Mouse (Mus musculus): ENCODE data around the gene Ranbp9. TPM values are rescaled to one million over a fixed set of nuclear protein-coding genes. Genes with fewer than 3 reads are reported as not detected.
A peak's percentile ranks its signal among the peaks of the same experiment; 100 is the strongest.

Gene Ranbp9
- polyA plus RNA-seq, 1 experiment from 2014 or later, result 22.9 TPM

DNA sequence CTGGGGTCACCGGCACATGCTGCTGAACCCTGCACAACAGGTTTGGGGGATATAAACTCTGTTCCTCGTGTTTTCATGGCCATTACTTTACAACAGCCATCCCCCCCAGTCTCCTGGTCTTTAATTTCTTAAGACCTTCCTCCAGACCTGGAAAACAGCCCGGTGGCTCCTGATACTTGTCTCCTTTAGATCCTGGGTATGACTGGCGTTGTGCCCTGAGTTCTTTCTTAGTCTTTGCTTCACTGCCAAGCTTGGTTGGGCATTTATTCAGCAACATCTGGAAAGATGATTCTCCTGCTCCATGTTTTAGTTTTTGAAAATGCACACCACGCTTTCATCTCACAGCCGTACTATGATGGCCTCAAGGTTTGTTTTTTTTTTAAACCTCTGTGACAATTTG, 38.2 kb upstream of the Ranbp9 start:
- Histone ChIP-seq H3K9me3 (ENCODE audit: control insufficient read depth, low read length) (no peaks in the 10 kb centered on the region), H3K36me3 (ENCODE audit: control insufficient read depth, insufficient read depth, low read length) (no peaks in the 10 kb centered on the region), H3K27me3 (ENCODE audit: control insufficient read depth, insufficient read depth, low read length) (no peaks in the 10 kb centered on the region), H3K4me3 (ENCODE audit: low read depth, low read length) (no peak overlapping the region), H3K4me2 (replicated peaks; ENCODE audit: low read depth, low read length) (no peak overlapping the region), H3K4me1 (replicated peaks; ENCODE audit: control insufficient read depth, insufficient read depth, low read length) (no peaks in the 10 kb centered on the region), H3K27ac (ENCODE audit: low read depth, low read length) (no peak overlapping the region), H3K9ac (ENCODE audit: low read depth, low read length) (no peak overlapping the region)
- DNase-seq (ENCODE audit: low spot score), result no peak
- no peak for ATAC-seq (ENCODE audit: low FRiP score)
- 86% methylated on average over 6 of the region's 6 CpGs for WGBS

DNA sequence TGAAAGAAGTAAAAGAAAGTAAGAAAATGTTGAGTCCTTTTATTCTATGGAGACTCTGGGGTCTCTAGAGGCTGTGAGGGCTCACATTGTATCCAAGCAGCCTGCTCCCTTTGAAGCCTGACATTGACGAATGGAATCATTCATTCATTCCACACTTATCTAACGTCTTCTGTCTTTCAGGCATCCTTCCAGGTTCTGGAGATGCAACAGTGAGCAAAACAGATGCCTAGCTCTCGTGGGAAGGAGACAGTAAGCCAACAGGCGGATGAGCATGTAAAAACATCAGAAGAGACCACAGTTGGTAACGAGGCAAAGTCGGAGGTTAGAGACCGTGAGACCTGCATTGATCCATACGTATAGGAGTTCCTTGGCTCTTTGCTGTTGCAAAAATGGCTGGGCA, 36.3 kb upstream of the Ranbp9 start:
- Histone ChIP-seq H3K9ac (ENCODE audit: low read depth, low read length) (no peak overlapping the region), H3K36me3 (ENCODE audit: control insufficient read depth, insufficient read depth, low read length) (no peaks in the 10 kb centered on the region), H3K27ac (ENCODE audit: low read depth, low read length) (no peak overlapping the region), H3K4me3 (ENCODE audit: low read depth, low read length) (no peak overlapping the region), H3K9me3 (ENCODE audit: control insufficient read depth, low read length) (no peaks in the 10 kb centered on the region), H3K27me3 (ENCODE audit: control insufficient read depth, insufficient read depth, low read length) (no peaks in the 10 kb centered on the region), H3K4me2 (replicated peaks; ENCODE audit: low read depth, low read length) (no peak overlapping the region), H3K4me1 (replicated peaks; ENCODE audit: control insufficient read depth, insufficient read depth, low read length) (no peaks in the 10 kb centered on the region)
- ATAC-seq (ENCODE audit: low FRiP score) (no peak), DNase-seq (ENCODE audit: low spot score) (no peak)
- 47% methylated on average over 8 of the region's 8 CpGs for WGBS

DNA sequence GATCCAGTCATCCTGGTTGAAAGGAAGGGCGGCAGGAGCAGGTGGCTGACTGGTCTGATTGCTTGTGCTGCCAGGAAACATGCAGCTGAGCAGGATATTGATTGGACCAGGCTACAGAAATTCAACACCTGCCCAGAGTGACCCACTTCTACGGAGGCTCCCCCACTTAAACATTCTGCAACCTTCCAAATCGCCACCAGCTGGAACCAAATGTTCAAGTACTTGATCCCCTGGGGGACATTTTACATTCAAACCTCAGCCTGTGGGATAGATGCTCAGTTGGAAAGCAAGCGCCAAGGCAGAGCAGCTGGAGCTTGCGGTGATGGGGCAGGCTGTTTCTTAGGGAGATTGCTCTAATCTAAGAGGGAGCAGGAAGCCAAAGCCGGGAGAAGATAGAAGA, 35.8 kb upstream of the Ranbp9 start:
- H3K36me3 ChIP-seq (ENCODE audit: control insufficient read depth, insufficient read depth, low read length), result no peaks in the 10 kb centered on the region
- 30% methylated on average over 6 of the region's 6 CpGs for WGBS
- H3K4me3 ChIP-seq (ENCODE audit: low read depth, low read length), result no peak overlapping the region
- no peaks in the 10 kb centered on the region for H3K27me3 ChIP-seq (ENCODE audit: control insufficient read depth, insufficient read depth, low read length)
- H3K4me1 ChIP-seq (replicated peaks; ENCODE audit: control insufficient read depth, insufficient read depth, low read length), result no peaks in the 10 kb centered on the region
- H3K4me2 ChIP-seq (replicated peaks; ENCODE audit: low read depth, low read length), result no peak overlapping the region
- no peak overlapping the region for H3K9ac ChIP-seq (ENCODE audit: low read depth, low read length)
- no peak overlapping the region for H3K27ac ChIP-seq (ENCODE audit: low read depth, low read length)
- DNase-seq (ENCODE audit: low spot score) (no peak), ATAC-seq (ENCODE audit: low FRiP score) (no peak)
- no peaks in the 10 kb centered on the region for H3K9me3 ChIP-seq (ENCODE audit: control insufficient read depth, low read length)

DNA sequence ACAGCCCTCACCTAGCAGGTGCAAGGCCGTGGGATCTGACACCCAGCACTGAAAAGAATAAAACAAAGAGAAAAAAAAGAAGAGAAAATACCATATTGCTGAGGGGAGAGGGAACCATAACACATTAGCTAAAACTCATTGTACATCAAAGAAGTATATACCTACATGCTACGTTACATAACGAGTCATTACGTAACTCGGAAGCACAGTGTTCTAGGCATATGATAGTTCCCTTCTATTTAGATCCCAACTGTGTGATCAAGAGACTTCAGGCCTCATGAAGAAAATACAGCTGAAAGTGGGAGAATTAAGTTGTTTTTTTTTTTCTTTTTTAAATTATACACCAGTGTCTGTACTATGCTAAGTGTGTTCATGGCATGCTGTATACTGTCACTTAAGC, 35.0 kb upstream of the Ranbp9 start:
- WGBS, result 96% methylated on average over 5 of the region's 5 CpGs
- Histone ChIP-seq H3K4me3 (ENCODE audit: low read depth, low read length) (no peak overlapping the region), H3K4me1 (replicated peaks; ENCODE audit: control insufficient read depth, insufficient read depth, low read length) (no peaks in the 10 kb centered on the region), H3K27me3 (ENCODE audit: control insufficient read depth, insufficient read depth, low read length) (no peaks in the 10 kb centered on the region), H3K36me3 (ENCODE audit: control insufficient read depth, insufficient read depth, low read length) (no peaks in the 10 kb centered on the region), H3K9me3 (ENCODE audit: control insufficient read depth, low read length) (no peaks in the 10 kb centered on the region), H3K4me2 (replicated peaks; ENCODE audit: low read depth, low read length) (no peak overlapping the region), H3K9ac (ENCODE audit: low read depth, low read length) (no peak overlapping the region), H3K27ac (ENCODE audit: low read depth, low read length) (no peak overlapping the region)
- DNase-seq (ENCODE audit: low spot score) (no peak), ATAC-seq (ENCODE audit: low FRiP score) (no peak)

DNA sequence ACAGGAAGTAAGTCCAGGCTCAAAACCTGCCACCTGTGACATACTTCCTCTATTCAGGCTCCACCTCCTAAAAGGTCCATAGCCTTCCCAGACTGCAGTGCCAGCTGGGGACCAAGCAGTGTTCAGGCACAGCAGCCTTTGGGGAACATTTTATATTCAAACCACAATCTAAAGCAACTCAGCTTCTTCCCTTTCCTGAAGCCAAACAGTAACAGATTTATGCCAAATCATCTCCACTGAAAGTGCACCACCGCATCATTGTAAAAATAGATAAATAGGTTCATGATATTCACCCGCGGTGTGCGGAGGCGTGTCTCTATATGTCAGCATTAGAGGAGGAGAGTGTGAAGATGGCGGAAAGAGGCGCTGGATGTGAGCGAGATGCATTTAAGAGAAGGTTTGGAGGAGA, 33.9 kb upstream of the Ranbp9 start:
- Histone ChIP-seq H3K4me2 (replicated peaks; ENCODE audit: low read depth, low read length) (no peak overlapping the region), H3K4me3 (ENCODE audit: low read depth, low read length) (no peak overlapping the region), H3K27me3 (ENCODE audit: control insufficient read depth, insufficient read depth, low read length) (no peaks in the 10 kb centered on the region), H3K4me1 (replicated peaks; ENCODE audit: control insufficient read depth, insufficient read depth, low read length) (no peaks in the 10 kb centered on the region), H3K27ac (ENCODE audit: low read depth, low read length) (no peak overlapping the region), H3K9me3 (ENCODE audit: control insufficient read depth, low read length) (no peaks in the 10 kb centered on the region), H3K36me3 (ENCODE audit: control insufficient read depth, insufficient read depth, low read length) (no peaks in the 10 kb centered on the region), H3K9ac (ENCODE audit: low read depth, low read length) (no peak overlapping the region)
- ATAC-seq (ENCODE audit: low FRiP score), result no peak
- no peak for DNase-seq (ENCODE audit: low spot score)
- WGBS, result 85% methylated on average over 8 of the region's 8 CpGs

DNA sequence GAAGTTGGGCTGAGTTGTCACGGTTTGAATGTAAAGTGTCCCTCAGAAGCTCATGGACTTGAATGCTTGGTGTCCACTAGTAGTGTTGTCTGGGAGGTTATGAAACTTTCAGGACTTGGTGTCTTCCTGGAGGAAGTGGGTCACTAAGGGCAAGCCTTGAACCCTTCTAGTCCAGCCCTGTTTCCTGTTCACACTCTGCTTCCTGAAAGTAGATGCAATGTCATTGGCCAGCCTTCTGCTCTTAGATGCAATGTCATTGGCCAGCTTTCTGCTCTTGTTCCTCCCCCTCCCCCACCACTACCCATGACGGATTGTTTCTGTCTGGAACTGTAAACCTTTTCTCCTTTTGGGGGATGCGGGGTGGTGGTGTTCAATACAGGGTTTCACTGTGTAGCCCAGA, 31.7 kb upstream of the Ranbp9 start:
- H3K27me3 ChIP-seq (ENCODE audit: control insufficient read depth, insufficient read depth, low read length), result no peaks in the 10 kb centered on the region
- H3K4me3 ChIP-seq (ENCODE audit: low read depth, low read length), result no peak overlapping the region
- DNase-seq (ENCODE audit: low spot score), result no peak
- ATAC-seq (ENCODE audit: low FRiP score), result no peak
- no peak overlapping the region for H3K9ac ChIP-seq (ENCODE audit: low read depth, low read length)
- H3K36me3 ChIP-seq (ENCODE audit: control insufficient read depth, insufficient read depth, low read length), result no peaks in the 10 kb centered on the region
- no peaks in the 10 kb centered on the region for H3K9me3 ChIP-seq (ENCODE audit: control insufficient read depth, low read length)
- 85% methylated on average over 3 of the region's 3 CpGs for WGBS
- no peaks in the 10 kb centered on the region for H3K4me1 ChIP-seq (replicated peaks; ENCODE audit: control insufficient read depth, insufficient read depth, low read length)
- H3K27ac ChIP-seq (ENCODE audit: low read depth, low read length), result no peak overlapping the region
- no peak overlapping the region for H3K4me2 ChIP-seq (replicated peaks; ENCODE audit: low read depth, low read length)

DNA sequence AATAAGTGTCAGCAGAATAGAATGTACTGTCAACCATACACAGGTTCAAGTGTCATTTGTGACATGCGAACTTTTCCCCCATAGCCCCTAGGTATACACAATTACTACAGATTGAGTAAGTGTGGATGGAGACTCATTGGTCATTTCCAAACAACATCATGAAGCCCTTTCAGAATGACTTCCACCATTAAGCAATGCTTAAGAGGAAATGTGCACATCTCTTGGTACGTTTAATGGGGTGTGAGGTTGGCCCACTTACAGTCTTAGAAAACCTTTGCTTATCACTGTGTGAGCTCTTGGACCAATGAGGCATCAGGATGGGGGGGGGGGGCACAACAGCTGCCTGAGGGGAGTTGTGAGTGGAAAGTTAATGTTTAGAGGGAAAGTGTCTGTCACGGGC, 24.7 kb upstream of the Ranbp9 start:
- H3K27ac ChIP-seq (ENCODE audit: low read depth, low read length), result no peak overlapping the region
- ATAC-seq (ENCODE audit: low FRiP score), result no peak
- 91% methylated on average over 3 of the region's 3 CpGs for WGBS
- no peak for DNase-seq (ENCODE audit: low spot score)
- H3K9ac ChIP-seq (ENCODE audit: low read depth, low read length), result no peak overlapping the region
- no peak overlapping the region for H3K4me2 ChIP-seq (replicated peaks; ENCODE audit: low read depth, low read length)
- H3K9me3 ChIP-seq (ENCODE audit: control insufficient read depth, low read length), result no peaks in the 10 kb centered on the region
- no peaks in the 10 kb centered on the region for H3K4me1 ChIP-seq (replicated peaks; ENCODE audit: control insufficient read depth, insufficient read depth, low read length)
- H3K36me3 ChIP-seq (ENCODE audit: control insufficient read depth, insufficient read depth, low read length), result no peaks in the 10 kb centered on the region
- H3K27me3 ChIP-seq (ENCODE audit: control insufficient read depth, insufficient read depth, low read length), result no peaks in the 10 kb centered on the region
- H3K4me3 ChIP-seq (ENCODE audit: low read depth, low read length), result no peak overlapping the region

DNA sequence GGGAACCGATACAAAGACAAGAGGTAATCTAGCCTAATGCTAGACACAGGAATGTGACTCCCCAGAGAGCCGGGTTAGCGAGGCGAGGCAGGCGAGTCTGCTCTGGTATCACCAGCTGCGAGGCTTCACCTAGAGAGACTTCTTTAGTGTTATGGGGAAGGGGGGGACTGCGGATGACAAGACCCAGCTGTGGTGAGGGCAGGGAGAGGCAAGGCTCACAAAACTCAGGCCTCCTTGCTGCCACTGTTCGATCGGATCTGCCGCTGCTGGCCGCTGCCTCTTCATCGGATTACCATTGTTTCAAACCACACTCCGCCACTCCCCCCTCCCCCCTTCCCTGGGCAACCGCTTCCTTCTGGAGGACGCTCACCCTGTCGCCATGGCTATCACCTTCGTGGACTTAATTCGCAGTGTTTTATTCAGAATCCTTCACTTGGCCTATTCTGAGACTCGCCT, 22.3 kb upstream of the Ranbp9 start:
- Histone ChIP-seq H3K9me3 (ENCODE audit: control insufficient read depth, low read length) (no peaks in the 10 kb centered on the region), H3K27ac (ENCODE audit: low read depth, low read length) (peak overlapping the region; percentile 75), H3K27me3 (ENCODE audit: control insufficient read depth, insufficient read depth, low read length) (no peaks in the 10 kb centered on the region), H3K4me1 (replicated peaks; ENCODE audit: control insufficient read depth, insufficient read depth, low read length) (no peaks in the 10 kb centered on the region), H3K36me3 (ENCODE audit: control insufficient read depth, insufficient read depth, low read length) (no peaks in the 10 kb centered on the region), H3K9ac (ENCODE audit: low read depth, low read length) (peak overlapping the region; percentile 72), H3K4me3 (ENCODE audit: low read depth, low read length) (peak overlapping the region; percentile 28), H3K4me2 (replicated peaks; ENCODE audit: low read depth, low read length) (peak overlapping the region; percentile 44)
- peak; percentile 76 for ATAC-seq (ENCODE audit: low FRiP score)
- WGBS, result under 1% methylated on average over 19 of the region's 19 CpGs
- DNase-seq (ENCODE audit: low spot score), result peak; percentile 74

DNA sequence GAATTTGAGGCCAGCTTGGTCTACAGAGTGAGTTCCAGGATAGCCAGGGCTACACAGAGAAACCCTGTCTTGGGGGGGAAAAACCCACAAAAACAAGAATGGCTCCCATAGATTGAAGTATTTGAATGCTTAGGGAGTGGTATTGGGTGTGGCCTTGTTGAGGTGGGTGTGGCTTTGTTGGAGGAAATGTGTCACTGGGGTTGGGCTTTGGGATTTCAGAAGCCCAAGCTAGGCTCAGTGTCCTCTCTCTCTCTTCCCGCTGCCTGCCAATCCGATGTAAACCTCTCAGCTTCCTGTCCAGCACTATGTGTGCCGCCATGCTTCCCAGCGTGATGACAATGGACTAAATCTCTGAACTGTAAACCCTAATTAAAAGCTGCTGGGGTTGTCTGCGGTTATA, 20.5 kb upstream of the Ranbp9 start:
- Histone ChIP-seq H3K27ac (ENCODE audit: low read depth, low read length) (no peak overlapping the region), H3K4me2 (replicated peaks; ENCODE audit: low read depth, low read length) (no peak overlapping the region), H3K4me3 (ENCODE audit: low read depth, low read length) (no peak overlapping the region), H3K36me3 (ENCODE audit: control insufficient read depth, insufficient read depth, low read length) (no peaks in the 10 kb centered on the region), H3K9ac (ENCODE audit: low read depth, low read length) (no peak overlapping the region), H3K9me3 (ENCODE audit: control insufficient read depth, low read length) (no peaks in the 10 kb centered on the region), H3K27me3 (ENCODE audit: control insufficient read depth, insufficient read depth, low read length) (no peaks in the 10 kb centered on the region), H3K4me1 (replicated peaks; ENCODE audit: control insufficient read depth, insufficient read depth, low read length) (no peaks in the 10 kb centered on the region)
- no peak for DNase-seq (ENCODE audit: low spot score)
- no peak for ATAC-seq (ENCODE audit: low FRiP score)
- WGBS, result 91% methylated on average over 5 of the region's 5 CpGs

Data from hindbrain, embryonic 11.5 days (tissue).